Mouse (Mus musculus) layer of hippocampus, adult 9-11 months (tissue): ENCODE data around the gene Gm4214.
"Not testable (repeated sequence)": the region's sequence is repeated elsewhere in the genome, so short reads cannot be mapped to it uniquely, and the experiment has no call there.

Experiments used
- DNase-seq: peaks from one replicate; pipeline ENCODE4 v3.0.0; 2022

Gm4214 gene

GRCm38 (mm10) chr7:22984573-22984972 is at the start of gene Gm4214:
Gene Gm4214, minus strand, starts transcription at chr7:22984673.
- DNase-seq = not testable (repeated sequence)

GRCm38 (mm10) chr7:23019823-23020222 is 35.4 kb upstream of the Gm4214 start, which contains the start of gene Gm4216:
Gene Gm4216, minus strand, starts transcription at chr7:23019923.
- not testable (repeated sequence) for DNase-seq
